Mouse (Mus musculus) CD4-positive naive resting alpha-beta T cell, adult 76 days (primary cell): ENCODE measurements around the gene Ugt1a9. TPM values are rescaled to one million over a fixed set of nuclear protein-coding genes. Genes with fewer than 3 reads are reported as not detected.

Experiments used
- total RNA-seq: library from RNA; stranded (reverse); gene quantifications from one replicate; pipeline ENCODE4 v1.2.4, GENCODE M21; 2023

Ugt1a9 gene
- total RNA-seq: not detected

GRCm38 (mm10) chr1:88070495-88070894 is at the start of gene Ugt1a9:
Gene Ugt1a9, plus strand, starts transcription at chr1:88070800.

DNA sequence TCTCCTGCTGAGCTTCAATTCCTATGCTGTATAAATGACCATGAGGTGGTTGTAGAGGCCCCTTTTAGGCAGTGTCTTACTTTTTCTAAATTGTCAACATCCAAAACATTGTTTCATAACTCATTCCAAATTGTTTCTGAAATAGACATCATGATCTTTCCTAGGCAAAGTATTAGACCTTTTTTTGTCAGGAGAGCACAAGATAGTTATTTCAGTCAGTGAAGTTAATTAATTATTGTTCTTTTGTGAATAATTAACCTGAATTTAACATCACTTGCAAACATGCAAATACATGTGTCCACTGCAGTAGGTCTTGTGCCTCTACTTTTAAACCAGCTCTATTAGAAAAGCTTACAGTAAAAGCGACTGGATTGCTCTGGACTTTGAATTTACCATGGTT is 15.5 kb upstream of the Ugt1a9 start, which contains the start of gene Ugt1a10:
Ugt1a10 (plus strand) TSS at position 301 of the 400 bp plus-strand sequence.

DNA sequence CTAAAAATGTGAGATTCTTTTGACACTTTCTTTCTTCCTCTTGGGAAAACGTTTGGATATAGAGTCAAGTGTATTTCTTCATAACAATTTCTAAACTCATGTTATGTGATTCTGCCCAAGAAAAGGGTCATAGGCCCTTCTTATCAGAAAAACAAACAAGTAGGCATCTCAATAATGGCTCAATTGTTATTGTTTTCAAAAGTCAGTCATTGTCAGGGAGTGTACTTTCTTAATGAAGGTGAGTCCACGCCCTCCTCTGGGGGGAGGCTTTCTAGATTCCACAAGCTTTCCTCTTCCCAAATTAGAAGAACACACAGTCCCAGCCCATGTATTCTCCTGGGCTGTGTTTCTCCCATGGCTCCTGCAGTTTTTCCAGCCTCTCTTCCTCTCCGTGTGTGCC is 16.9 kb downstream of the Ugt1a9 start, which contains the start of gene Ugt1a8:
Ugt1a8 (plus strand) TSS at position 301 of the 400 bp plus-strand sequence.

GRCm38 (mm10) chr1:88094941-88095492 is 24.4 kb downstream of the Ugt1a9 start, which contains the start of gene Ugt1a7c:
Gene Ugt1a7c, plus strand, starts transcription at chr1:88095062.

GRCm38 (mm10) chr1:88103019-88103418 is 32.4 kb downstream of the Ugt1a9 start, which contains the start of gene Ugt1a6b:
Gene Ugt1a6b, plus strand, starts transcription at chr1:88103252.

GRCm38 (mm10) chr1:88134457-88135011 is 63.9 kb downstream of the Ugt1a9 start, which contains the start of gene Ugt1a6a:
Gene Ugt1a6a, plus strand, starts transcription at chr1:88134809.

DNA sequence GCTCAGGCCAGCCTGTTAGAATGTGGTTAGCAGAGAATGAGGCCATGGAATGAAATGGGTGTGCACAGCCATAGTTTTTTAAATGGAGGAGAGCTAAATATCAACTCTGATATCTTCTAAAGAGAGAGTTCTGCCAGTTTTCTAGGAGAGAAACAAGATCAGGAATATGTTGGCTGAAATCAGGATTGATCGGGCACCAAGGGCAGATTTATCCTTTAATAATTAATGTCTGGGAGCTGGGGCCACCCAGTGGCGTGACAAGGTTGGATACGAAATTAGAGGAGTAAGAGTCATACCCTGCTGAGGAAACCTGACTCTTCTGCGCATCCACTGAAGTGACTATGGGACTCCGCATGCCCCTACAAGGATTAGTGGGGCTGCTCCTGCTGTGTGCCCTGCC is 95.1 kb downstream of the Ugt1a9 start, which contains the start of gene Ugt1a5:
Ugt1a5 (plus strand) TSS at position 302 of the 400 bp plus-strand sequence.

GRCm38 (mm10) chr1:88200456-88200855 is 129.9 kb downstream of the Ugt1a9 start, which contains the start of gene Ugt1a2:
Gene Ugt1a2, plus strand, starts transcription at chr1:88200601.

GRCm38 (mm10) chr1:88205294-88205922 is 134.8 kb downstream of the Ugt1a9 start, which contains the start of gene Dnajb3:
Gene Dnajb3, minus strand, starts transcription at chr1:88205782.

GRCm38 (mm10) chr1:88211812-88212211 is 141.2 kb downstream of the Ugt1a9 start, which contains the start of gene Ugt1a1:
Gene Ugt1a1, plus strand, starts transcription at chr1:88211959.

GRCm38 (mm10) chr1:88226670-88227379 is 156.2 kb downstream of the Ugt1a9 start, which contains the start of gene Mroh2a:
Gene Mroh2a, plus strand, starts transcription at chr1:88226986.

Other genes with a start within 250 kb of the Ugt1a9 start
- 267 TPM for gene Dgkd, start 217.5 kb upstream of the Ugt1a9 start, total RNA-seq
- gene Usp40, start 62.2 kb upstream of the Ugt1a9 start, total RNA-seq: 21.5 TPM
- gene Ugt1a10, start 15.4 kb upstream of the Ugt1a9 start, total RNA-seq: not detected
- gene Ugt1a8, start 17.0 kb downstream of the Ugt1a9 start, total RNA-seq: not detected
- gene Ugt1a7c, start 24.3 kb downstream of the Ugt1a9 start, total RNA-seq: 0.35 TPM
- gene Ugt1a6b, start 32.5 kb downstream of the Ugt1a9 start, total RNA-seq: not detected
- not detected for gene Ugt1a6a, start 64.0 kb downstream of the Ugt1a9 start, total RNA-seq
- gene Ugt1a5, start 95.2 kb downstream of the Ugt1a9 start, total RNA-seq: not detected
- gene Ugt1a2, start 129.8 kb downstream of the Ugt1a9 start, total RNA-seq: not detected
- gene Dnajb3, start 135.0 kb downstream of the Ugt1a9 start, total RNA-seq: not detected
- gene Ugt1a1, start 141.2 kb downstream of the Ugt1a9 start, total RNA-seq: not detected
- 0.64 TPM for gene Mroh2a, start 156.2 kb downstream of the Ugt1a9 start, total RNA-seq
- gene Hjurp, start 206.8 kb downstream of the Ugt1a9 start, total RNA-seq: 162 TPM
- gene Trpm8, start 206.9 kb downstream of the Ugt1a9 start, total RNA-seq: not detected